Mouse (Mus musculus): Measurements from ENCODE around the gene Tnfsf11.

Tnfsf11 gene

DNA sequence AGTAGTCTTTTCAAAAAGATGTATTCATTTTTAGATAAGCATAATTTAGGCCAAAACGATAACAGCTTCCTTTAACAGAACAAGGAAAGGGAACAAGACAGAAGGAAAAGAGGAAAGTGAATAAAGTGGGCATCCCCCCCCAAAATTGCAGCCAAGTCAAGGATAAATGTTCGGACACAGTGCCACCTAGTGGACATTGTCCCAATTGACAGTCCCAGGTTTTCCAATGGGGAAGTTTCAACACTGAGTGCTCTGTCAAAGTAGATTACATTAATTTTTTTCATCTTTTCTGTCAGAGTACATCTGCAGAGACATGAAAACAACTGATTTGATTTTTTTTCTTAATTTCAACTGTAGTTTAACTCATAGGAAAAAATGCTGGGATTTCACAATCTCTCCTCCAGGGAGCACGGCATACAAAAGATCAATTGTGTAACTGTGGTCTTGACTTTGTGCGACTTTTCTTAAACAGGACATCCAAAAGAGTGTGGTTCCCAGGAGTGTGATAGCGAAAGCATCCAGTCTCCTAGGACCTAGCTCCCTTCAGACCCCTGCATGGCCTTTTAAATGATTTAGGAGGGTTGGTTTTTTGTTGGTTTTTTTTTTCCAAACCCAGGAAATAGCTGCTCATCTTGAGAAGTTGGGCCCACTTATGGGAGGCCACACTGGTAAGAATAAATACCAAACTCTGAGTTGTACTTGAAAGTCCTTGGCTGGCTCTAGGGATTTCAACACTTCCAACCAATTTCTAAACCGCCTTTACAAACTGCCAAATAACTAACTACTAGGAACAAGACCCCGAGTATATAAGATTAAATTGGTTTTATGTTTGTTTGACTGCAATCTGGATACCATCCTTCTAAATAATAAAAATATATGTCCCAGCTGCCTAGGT lies 19.7 kb downstream of the Tnfsf11 start:
- peak; percentile 40 for DNase-seq

DNA sequence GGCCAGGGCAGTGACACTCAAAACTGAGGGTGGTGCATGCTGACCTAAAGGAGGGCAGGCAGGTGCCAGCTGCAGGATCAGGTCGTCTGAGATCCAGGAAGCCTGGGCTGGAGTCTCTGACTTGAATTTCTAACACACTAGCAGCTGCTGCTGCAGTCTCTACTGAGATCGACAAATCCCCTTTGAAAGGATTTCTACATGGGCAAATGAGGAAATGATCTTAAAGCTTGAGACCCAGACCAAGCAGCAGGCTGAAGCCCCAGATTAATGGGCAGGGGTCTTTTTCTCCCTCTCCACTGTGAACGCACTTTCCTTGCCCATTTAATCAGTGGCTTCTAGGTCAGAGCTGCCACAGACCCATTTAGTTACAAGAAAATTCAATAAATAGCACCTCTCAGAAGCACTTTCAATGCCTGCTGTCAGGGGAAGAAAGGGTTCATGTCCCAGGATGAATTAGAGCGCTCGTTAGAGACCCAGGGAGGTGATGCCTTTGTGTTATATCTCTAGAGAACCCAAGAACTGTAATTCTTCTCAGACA lies 21.8 kb downstream of the Tnfsf11 start:
- no peak for DNase-seq

DNA sequence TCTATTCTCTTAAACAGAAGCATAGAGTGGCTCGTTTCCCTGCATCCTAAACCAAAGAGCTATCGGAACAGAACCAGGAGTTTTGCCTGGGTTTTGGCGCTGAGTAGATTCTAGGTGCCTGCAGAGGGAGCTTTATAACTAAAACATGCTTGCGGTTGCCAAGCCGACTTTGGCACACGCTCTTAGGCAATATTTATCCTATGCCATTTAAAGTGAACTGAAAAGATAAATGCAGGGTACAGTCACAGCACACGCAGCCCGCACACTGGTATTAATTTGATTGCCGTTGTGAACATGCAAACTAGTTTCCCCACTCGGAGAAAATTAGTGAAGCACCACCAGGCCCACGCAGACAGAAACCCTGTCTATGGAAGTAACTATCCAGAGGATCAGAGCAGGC lies 25.4 kb downstream of the Tnfsf11 start:
- no peak for DNase-seq

DNA sequence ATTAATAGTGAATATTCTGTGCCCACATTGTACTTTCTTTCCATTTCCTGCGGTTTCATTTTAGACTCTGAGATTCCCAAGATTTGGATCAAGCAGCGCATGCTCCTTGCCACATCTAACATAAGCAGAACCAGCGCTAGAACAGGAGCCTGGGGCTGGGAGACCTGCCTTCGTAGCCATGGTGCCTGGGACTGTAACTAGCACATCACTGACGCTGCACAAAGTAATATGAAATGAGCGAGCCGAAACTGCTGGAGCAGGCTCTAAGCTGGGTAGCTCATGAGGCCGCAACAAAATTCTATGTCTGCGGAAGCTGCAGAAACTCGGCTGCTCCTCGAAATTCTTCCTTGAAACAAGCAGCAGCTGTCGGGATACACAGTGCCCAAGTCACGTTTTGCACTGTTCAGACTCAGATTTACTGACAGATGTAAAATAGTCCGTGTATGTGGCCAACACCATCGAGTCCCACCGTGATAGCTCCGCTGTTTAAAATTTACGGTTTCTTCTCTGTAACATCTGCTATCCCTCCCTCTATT lies 31.4 kb downstream of the Tnfsf11 start:
- no peak for DNase-seq

DNA sequence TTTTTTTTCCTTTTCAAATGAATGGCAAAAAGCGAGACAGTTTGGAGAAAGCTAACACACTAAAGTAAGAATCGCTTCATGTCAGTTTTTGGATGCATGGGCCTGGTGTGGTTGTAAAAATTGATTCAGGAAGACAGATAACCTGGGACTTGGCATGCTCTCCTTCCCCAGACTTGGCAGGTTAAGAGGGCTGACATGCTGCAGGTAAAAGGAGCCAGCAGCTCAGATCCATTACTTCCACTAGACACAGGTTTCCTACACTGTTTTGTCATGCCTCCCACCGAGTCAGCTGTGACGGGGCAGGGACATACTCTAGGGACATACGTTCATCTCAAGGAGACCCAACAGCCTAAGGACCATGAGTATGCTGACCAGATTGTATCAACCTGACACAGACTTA lies 33.0 kb downstream of the Tnfsf11 start:
- DNase-seq, result no peak

DNA sequence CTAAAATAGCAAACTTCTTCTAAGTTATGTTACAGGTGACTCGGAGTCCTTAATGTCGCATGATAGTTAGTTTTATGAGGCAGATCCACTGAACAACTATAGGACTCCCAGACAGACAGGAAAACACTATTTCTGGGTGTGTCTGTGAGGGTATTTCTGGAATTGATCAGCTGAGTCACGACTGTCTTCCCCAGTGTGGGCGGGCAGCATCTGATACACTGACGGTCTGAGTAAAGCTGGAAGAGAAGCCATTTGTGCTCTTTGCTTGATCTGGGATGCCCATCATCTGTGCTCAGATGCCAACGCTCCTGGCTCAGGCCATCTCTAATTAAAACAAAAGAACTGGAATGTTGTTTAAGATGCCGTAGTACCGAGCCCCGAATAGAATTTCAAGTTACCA lies 33.7 kb downstream of the Tnfsf11 start:
- DNase-seq, result no peak

DNA sequence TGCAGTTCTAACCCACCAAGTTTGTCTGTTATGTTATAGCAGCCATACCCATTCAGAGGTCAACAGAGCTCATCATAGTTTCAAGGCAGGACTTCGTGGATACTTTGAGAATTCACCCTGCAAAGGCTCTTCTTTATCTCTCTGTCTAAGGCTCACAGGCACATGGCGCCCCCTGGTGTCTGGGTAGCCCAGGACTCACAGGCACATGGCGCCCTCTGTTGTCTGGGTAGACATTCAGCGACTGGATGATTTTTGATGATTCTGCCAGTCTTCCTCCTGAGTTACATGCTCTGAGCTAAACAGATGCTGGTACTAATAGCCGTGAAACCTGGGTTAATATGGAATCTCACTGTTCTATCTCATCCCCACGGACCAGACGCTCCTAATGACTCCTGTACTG lies 34.3 kb downstream of the Tnfsf11 start:
- DNase-seq, result no peak

DNA sequence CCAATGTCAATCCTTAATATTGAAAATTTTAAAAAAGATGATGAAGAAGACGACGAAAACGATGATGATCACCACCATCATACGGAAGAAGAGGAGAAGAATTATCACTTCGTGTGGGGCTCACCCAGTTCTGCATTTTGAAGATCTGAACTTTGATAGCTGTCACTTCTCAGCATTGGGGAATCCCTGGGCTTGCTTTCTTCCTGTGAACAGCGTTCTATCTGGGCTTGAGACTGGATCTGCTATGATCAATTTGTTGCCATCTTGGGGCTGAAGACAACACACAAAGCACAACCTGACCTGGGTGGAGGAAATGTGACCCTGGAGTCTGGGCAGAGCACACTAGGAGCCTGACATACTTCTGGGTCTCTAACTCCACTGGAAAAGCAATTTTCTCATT lies 43.0 kb downstream of the Tnfsf11 start:
- DNase-seq, result no peak

DNA sequence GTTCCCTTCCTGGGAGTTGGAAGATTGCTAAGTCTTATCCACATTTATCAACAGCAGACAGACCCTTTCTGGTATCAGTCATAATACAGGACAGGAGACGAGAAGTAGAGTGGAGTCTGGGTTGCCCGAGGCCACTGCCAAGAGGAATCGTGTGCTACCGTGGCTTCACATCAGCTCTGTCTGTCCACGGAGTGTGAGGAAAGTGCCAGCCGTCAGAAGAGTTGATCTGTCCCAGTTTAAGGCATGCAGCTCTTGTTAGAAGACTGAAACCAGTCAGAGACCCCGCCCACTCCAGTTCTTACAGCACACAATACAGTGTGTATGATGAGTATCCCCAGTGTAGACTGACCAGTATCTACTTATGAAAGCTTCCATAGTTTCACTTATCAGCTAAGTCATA lies 45.2 kb downstream of the Tnfsf11 start:
- DNase-seq, result no peak

DNA sequence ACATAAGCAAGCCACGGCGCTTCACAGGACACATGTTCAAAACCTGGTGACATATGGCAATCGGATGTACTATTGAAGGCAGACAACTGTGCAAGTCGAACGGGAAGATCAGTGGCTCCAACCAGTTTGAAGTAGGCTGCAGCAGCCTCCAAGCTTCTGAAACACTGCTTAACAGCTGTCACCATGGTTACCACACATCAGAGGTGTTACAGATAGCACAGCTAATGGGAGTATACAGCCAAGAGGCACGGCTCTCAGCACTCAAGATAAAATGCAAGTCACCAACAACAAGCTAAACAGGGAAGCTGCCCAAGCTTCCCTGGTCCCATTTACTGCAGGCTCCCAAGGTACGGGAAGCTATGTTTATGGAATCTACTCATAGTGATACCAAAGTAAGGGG lies 46.6 kb downstream of the Tnfsf11 start:
- DNase-seq, result no peak

DNA sequence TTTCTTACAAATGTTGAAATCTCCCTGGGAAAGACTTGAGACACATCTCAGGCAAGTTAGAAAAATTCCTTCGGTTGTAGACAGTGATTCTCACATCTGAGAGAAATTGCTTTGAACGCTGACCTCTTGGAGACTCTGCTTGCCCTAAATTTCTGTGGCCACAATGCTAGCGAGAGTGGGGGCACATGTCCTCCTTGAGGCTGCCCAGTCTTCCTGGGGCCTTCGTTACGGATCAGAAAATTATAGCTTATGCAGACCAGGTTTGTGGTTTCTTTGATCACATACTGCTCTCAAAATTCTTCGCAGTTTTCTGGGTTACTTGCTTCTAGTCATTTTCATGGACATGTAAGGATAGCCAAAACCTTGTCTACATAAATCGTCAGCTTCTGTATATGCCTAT lies 53.8 kb downstream of the Tnfsf11 start:
- no peak for DNase-seq

DNA sequence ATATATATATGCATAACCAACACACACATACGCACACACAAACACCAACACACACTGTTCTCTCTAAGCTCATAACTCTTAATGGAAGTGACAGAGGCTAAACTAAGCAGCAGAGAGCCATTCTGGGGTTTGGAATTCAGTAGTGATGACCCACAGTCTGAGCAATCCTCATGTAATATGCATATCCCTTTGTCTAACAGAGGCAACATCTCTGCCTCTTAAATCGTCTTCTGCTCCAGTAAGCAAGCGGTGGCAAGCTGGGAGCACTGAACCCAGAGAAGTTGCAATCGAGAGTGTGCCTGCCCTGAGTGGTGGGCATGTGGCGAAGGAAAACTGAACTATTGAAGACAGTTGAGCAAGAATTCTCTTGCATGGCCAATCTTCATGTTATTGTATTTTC lies 61.2 kb downstream of the Tnfsf11 start:
- DNase-seq, result no peak

DNA sequence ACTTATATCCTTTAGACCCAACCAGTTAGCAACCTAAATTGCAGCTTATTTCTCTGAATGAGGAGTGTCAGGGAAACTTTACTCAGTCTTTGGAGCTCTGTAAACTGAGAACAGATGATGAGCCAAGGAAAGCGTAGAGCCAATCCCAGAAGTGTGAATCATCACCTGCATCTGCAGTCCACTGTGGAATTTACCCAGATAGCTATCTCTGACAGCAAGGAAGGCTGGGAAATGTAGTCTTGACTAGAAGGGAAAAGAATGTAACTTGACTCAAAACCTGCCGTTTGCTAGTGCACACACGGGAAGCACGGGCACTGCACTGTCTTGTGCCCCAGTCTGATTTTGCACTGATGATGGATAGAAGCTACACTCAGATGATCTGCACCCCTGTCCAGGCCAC lies 63.0 kb downstream of the Tnfsf11 start:
- no peak for DNase-seq

DNA sequence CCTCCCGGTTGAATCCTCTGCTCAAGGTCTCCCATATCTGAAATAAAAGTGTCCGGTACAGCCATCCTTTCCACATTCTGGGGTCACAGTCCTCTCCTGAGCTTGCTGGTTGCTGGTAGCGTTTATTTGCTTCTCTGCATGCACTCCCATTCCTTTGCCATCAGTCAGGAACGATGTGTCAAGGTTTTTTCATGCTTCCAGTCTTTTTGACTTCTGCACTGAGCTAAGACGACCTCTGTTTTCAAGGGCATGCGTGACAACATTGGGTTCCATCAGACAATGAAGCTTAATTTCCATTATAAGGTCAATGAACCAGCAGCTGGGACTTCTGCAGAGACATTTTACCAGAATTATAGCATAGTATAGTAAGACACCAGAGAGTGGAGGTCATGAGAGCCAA lies 68.5 kb downstream of the Tnfsf11 start:
- no peak for DNase-seq

DNA sequence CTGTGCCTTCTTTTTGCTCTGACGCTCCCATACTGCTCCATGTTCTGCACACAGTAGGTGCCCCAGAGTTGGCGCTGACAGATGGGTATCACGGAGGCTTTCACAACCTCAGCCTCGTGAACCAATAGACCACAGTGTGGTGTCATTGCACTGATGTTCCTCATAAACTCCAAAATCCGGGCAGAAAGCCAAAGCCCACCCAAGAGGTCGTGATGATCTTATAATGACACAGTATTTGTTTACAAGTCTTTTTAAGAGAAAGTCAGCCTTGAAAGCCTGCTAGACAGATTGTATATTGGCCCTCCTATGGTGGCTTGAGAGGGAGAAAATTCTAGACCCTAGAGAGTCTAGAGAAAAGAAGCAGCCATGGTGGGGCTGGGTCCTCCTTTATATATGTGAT lies 70.6 kb downstream of the Tnfsf11 start:
- no peak for DNase-seq

DNA sequence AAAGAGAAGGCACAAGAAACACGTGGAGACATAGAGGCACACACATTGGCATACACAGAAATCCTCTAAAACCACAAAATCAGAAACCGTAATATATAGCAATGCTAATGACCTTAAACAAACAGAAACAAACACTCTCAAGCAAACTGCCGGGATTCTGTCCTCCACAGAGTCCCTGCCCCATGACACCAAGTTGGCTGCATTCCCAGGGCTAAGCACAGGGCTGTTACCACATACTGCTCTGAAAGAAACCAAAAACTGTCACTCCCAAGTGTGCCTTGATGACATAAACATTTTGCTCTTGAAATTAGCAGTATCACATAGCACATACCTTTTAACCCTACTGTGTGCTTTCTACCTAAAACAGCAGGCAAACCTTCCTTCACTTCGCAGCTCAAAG lies 71.7 kb downstream of the Tnfsf11 start:
- DNase-seq, result no peak

DNA sequence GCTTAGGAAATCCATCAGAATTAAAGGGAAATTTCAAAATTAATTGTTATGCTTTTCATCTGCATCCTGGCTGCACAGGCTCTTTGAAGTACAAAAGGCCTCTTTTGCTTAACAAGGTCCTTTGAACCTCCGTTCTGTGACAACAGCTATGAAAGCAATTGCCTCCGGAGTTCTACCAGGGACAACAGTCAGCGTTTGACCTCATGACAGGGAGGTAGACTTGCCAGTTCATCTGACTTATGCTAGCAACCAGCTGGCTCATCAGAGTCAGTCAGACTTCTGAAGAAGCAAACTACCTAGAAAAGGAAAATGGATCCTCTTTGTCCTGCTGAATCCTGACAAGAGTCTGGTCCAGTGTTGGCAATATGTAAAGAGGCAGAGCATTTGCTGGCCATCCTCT lies 72.5 kb downstream of the Tnfsf11 start:
- no peak for DNase-seq

DNA sequence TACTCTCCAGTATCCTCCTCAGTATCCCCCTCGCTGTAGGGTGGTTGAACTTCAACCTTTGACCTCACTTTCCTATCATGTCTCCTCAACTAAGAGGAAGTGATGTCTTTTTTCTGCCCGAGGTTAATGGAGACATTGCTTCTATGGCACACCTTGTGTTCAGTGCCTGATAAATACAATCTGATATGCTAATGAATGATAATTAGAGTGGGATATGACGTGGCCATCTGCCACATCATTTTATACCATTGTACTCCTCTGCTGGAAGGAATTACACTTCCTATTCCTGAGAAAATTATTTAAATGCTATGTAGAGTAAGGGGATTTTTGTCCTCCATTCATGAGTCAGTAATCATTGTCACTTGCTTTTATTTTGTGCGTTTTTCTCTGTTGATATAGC lies 78.8 kb downstream of the Tnfsf11 start:
- DNase-seq, result no peak
